ENCODE assay signal across 8 mouse cellular contexts in genomic region chr9:44502006-44502405, GRCm38 (mm10). TPM values are rescaled to one million over a fixed set of nuclear protein-coding genes. Genes with fewer than 3 reads are reported as not detected.
A peak's percentile ranks its signal among the peaks of the same experiment; 100 is the strongest.
DNase-seq lines count a peak whose midpoint lies in the region; ATAC-seq and TF ChIP-seq lines count a peak whose summit lies in the region.

No protein-coding gene starts in this region.

- no peak overlapping the region for H3K9ac ChIP-seq in embryonic facial prominence, embryonic 11.5 days (replicated peaks; ENCODE audit: low read length)
- H3K9ac ChIP-seq in heart, embryonic 15.5 days: no peak overlapping the region
- H3K9ac ChIP-seq in midbrain, embryonic 13.5 days (replicated peaks): peak overlapping the region; percentile 23; the same call in 1 of the 2 replicates

- TF ChIP-seq POLR2A in spleen, adult 2 months (IDR thresholded peaks at IDR 0.05; ENCODE audit: low read depth, low read length): no peak

- H3K9me3 ChIP-seq in embryonic facial prominence, embryonic 11.5 days (replicated peaks; ENCODE audit: control insufficient read depth, low read length): no peaks in the 10 kb centered on the region
- no peaks in the 10 kb centered on the region for H3K9me3 ChIP-seq in heart, embryonic 15.5 days (replicated peaks)
- no peaks in the 10 kb centered on the region for H3K9me3 ChIP-seq in midbrain, embryonic 13.5 days

- H3K4me1 ChIP-seq in embryonic facial prominence, embryonic 11.5 days (ENCODE audit: control insufficient read depth, insufficient read depth, low read length): peaks cover 19% of the 10 kb centered on the region
- peaks cover 69% of the 10 kb centered on the region for H3K4me1 ChIP-seq in heart, embryonic 15.5 days (replicated peaks)
- H3K4me1 ChIP-seq in midbrain, embryonic 13.5 days (replicated peaks): peaks cover 60% of the 10 kb centered on the region
- peaks cover 12% of the 10 kb centered on the region for H3K4me1 ChIP-seq in spleen, adult 2 months (ENCODE audit: control insufficient read depth, insufficient read depth, insufficient read length)

- peak overlapping the region; percentile 34; the same call in 1 of the 2 replicates for H3K4me2 ChIP-seq in embryonic facial prominence, embryonic 11.5 days (ENCODE audit: low read depth, low read length)
- peak overlapping the region; percentile 89; the same call in 1 of the 2 replicates for H3K4me2 ChIP-seq in heart, embryonic 15.5 days
- H3K4me2 ChIP-seq in midbrain, embryonic 13.5 days (replicated peaks): no peak overlapping the region; the same call in 1 of the 2 replicates

- WGBS in embryonic facial prominence, embryonic 11.5 days: 0% methylated on average over 4 of the region's 4 CpGs
- 0% methylated on average over 4 of the region's 4 CpGs for whole genome bisulfite sequencing in heart, embryonic 15.5 days
- WGBS in midbrain, embryonic 13.5 days: 2% methylated on average over 4 of the region's 4 CpGs
- WGBS in spleen, adult 2 months: 7% methylated on average over 4 of the region's 4 CpGs

- no peak for ATAC-seq in embryonic facial prominence, embryonic 11.5 days (replicated peaks; ENCODE audit: insufficient number of reproducible peaks, low FRiP score, low TSS enrichment, low read depth)
- no peak for ATAC-seq in heart, embryonic 15.5 days (replicated peaks; ENCODE audit: insufficient number of reproducible peaks, insufficient read depth, low FRiP score, low read depth)
- no peak for ATAC-seq in midbrain, embryonic 13.5 days

- H3K36me3 ChIP-seq in embryonic facial prominence, embryonic 11.5 days (replicated peaks; ENCODE audit: control insufficient read depth, insufficient read depth, low read depth, low read length): peaks cover 10% of the 10 kb centered on the region
- peaks cover 55% of the 10 kb centered on the region for H3K36me3 ChIP-seq in heart, embryonic 15.5 days
- H3K36me3 ChIP-seq in midbrain, embryonic 13.5 days: peaks cover 35% of the 10 kb centered on the region
- peaks cover 23% of the 10 kb centered on the region for H3K36me3 ChIP-seq in spleen, adult 2 months (ENCODE audit: control insufficient read depth, insufficient read depth, low read length)

- peak overlapping the region; percentile 31; the same call in 1 of the 2 replicates for H3K27ac ChIP-seq in embryonic facial prominence, embryonic 11.5 days (replicated peaks; ENCODE audit: low read depth, low read length)
- H3K27ac ChIP-seq in heart, embryonic 15.5 days: peak overlapping the region; percentile 99; the same call in 1 of the 2 replicates
- H3K27ac ChIP-seq in midbrain, embryonic 13.5 days: no peak overlapping the region
- no peak overlapping the region for H3K27ac ChIP-seq in spleen, adult 2 months (ENCODE audit: insufficient read depth, low read length)

- H3K4me3 ChIP-seq in embryonic facial prominence, embryonic 11.5 days (ENCODE audit: low read depth, low read length): peak overlapping the region; percentile 23
- H3K4me3 ChIP-seq in heart, embryonic 15.5 days: peak overlapping the region; percentile 12; the same call in 1 of the 2 replicates
- H3K4me3 ChIP-seq in midbrain, embryonic 13.5 days (replicated peaks): no peak overlapping the region
- H3K4me3 ChIP-seq in spleen, adult 2 months (ENCODE audit: extremely low read depth, insufficient read depth, insufficient read length): no peak overlapping the region

- TF ChIP-seq CTCF in spleen, adult 2 months (IDR thresholded peaks at IDR 0.05; ENCODE audit: extremely low read depth, insufficient read depth, insufficient read length, insufficient replicate concordance): peak; percentile 93; the same call in 1 of the 2 replicates

- no peaks in the 10 kb centered on the region for H3K27me3 ChIP-seq in embryonic facial prominence, embryonic 11.5 days (ENCODE audit: control insufficient read depth, insufficient read depth, low read length)
- no peaks in the 10 kb centered on the region for H3K27me3 ChIP-seq in heart, embryonic 15.5 days
- H3K27me3 ChIP-seq in midbrain, embryonic 13.5 days: 0 out of 2 replicates have a peak, but pooled peaks cover 3% of the 10 kb centered on the region
- no peaks in the 10 kb centered on the region for H3K27me3 ChIP-seq in spleen, adult 2 months (ENCODE audit: control insufficient read depth, insufficient read depth, low read length)

- DNase-seq in adrenal gland, adult (ENCODE audit: inconsistent age in 2 of 2, low spot score in 1 of 2): peak; percentile 75 to 95
- no peak for DNase-seq in adrenal gland, postnatal 4 days (ENCODE audit: low spot score in 2 of 2)
- DNase-seq in adrenal gland, adult 2 months: peak; percentile 78
- peak; percentile 92 for DNase-seq in embryonic facial prominence, embryonic 11.5 days (ENCODE audit: low spot score)
- peak; percentile 30 to 74 for DNase-seq in layer of hippocampus, postnatal 36 days
- DNase-seq in spleen, adult 2 months (ENCODE audit: low read depth in 1 of 2, low spot score in 2 of 2): peak in 1 of 2 experiments; percentile 83

RNA-seq across cellular contexts. Expression of gene Bcl9l, which starts 19.4 kb away (rescaled TPM):
- total RNA-seq in adrenal gland, postnatal 4 days (2021): 10 to 100 TPM; 86.4 to 97.9 TPM
- total RNA-seq in adrenal gland, adult 2 months (2021): 10 to 100 TPM; 41.9 to 61.1 TPM
- polyA plus RNA-seq in adrenal gland, adult 2 months (2012; rRNA removed): 62.7 and 64.5 TPM in 2 replicates
- polyA plus RNA-seq in embryonic facial prominence, embryonic 11.5 days (2014; fragmentation: Nextera tagmentation; extraction: Ambion mirVana): 10.3 and 11.8 TPM in 2 replicates
- polyA plus RNA-seq in heart, embryonic 15.5 days (2015; fragmentation: Nextera tagmentation; extraction: Ambion mirVana): 9.1 and 12.6 TPM in 2 replicates
- total RNA-seq in layer of hippocampus, postnatal 36 days (2021): 10 to 100 TPM; 70.9 to 75.7 TPM
- 8.0 and 9.2 TPM in 2 replicates for polyA plus RNA-seq in midbrain, embryonic 13.5 days (2015; fragmentation: Nextera tagmentation; extraction: Ambion mirVana)
- polyA plus RNA-seq in spleen, adult 2 months (2012; rRNA removed): 42.2 and 50.3 TPM in 2 replicates

RNA-seq across cellular contexts. Expression of gene Upk2, which starts 47.2 kb away (rescaled TPM):
- not detected for total RNA-seq in adrenal gland, postnatal 4 days (2021)
- total RNA-seq in adrenal gland, adult 2 months (2021): not detected
- not detected in 2 replicates for polyA plus RNA-seq in adrenal gland, adult 2 months (2012; rRNA removed)
- 0.59 and 1.3 TPM in 2 replicates for polyA plus RNA-seq in embryonic facial prominence, embryonic 11.5 days (2014; fragmentation: Nextera tagmentation; extraction: Ambion mirVana)
- polyA plus RNA-seq in heart, embryonic 15.5 days (2015; fragmentation: Nextera tagmentation; extraction: Ambion mirVana): 0.63 TPM in 1 of 2 replicates, not detected in the other
- not detected for total RNA-seq in layer of hippocampus, postnatal 36 days (2021)
- not detected in 2 replicates for polyA plus RNA-seq in midbrain, embryonic 13.5 days (2015; fragmentation: Nextera tagmentation; extraction: Ambion mirVana)
- not detected in 2 replicates for polyA plus RNA-seq in spleen, adult 2 months (2012; rRNA removed)

RNA-seq across cellular contexts. Expression of gene Cxcr5, which starts 59.7 kb away (rescaled TPM):
- under 1 TPM in 1 of 2 experiments, not detected in 1; 0.23 TPM for total RNA-seq in adrenal gland, postnatal 4 days (2021)
- total RNA-seq in adrenal gland, adult 2 months (2021): under 1 TPM in 1 of 2 experiments, not detected in 1; 0.17 TPM
- 0.15 and 0.26 TPM in 2 replicates for polyA plus RNA-seq in adrenal gland, adult 2 months (2012; rRNA removed)
- polyA plus RNA-seq in embryonic facial prominence, embryonic 11.5 days (2014; fragmentation: Nextera tagmentation; extraction: Ambion mirVana): 0.13 and 0.31 TPM in 2 replicates
- polyA plus RNA-seq in heart, embryonic 15.5 days (2015; fragmentation: Nextera tagmentation; extraction: Ambion mirVana): 0.05 and 0.23 TPM in 2 replicates
- not detected for total RNA-seq in layer of hippocampus, postnatal 36 days (2021)
- not detected in 2 replicates for polyA plus RNA-seq in midbrain, embryonic 13.5 days (2015; fragmentation: Nextera tagmentation; extraction: Ambion mirVana)
- 133 and 154 TPM in 2 replicates for polyA plus RNA-seq in spleen, adult 2 months (2012; rRNA removed)

Comparison
In these comparisons a context has a peak if more than half of its experiments do, and no peak if none do; other contexts are left out.
1. DNase-seq: peak in adrenal gland, adult (2 of 2), adrenal gland, adult 2 months (single experiment), embryonic facial prominence, embryonic 11.5 days (single experiment) and layer of hippocampus, postnatal 36 days (2 of 2); none in adrenal gland, postnatal 4 days (0 of 2).
2. H3K27ac ChIP-seq: peak in embryonic facial prominence, embryonic 11.5 days (single experiment) and heart, embryonic 15.5 days (single experiment); none in midbrain, embryonic 13.5 days (single experiment) and spleen, adult 2 months (single experiment).
3. H3K4me3 ChIP-seq: peak in embryonic facial prominence, embryonic 11.5 days (single experiment) and heart, embryonic 15.5 days (single experiment); none in midbrain, embryonic 13.5 days (single experiment) and spleen, adult 2 months (single experiment).
4. RNA of gene Cxcr5, which starts 59.7 kb away (polyA plus RNA-seq): 133 to 154 TPM in spleen, adult 2 months; 0.15 to 0.26 TPM in adrenal gland, adult 2 months, 0.13 to 0.31 TPM in embryonic facial prominence, embryonic 11.5 days, 0.05 to 0.23 TPM in heart, embryonic 15.5 days and not detected in midbrain, embryonic 13.5 days; every median in the first group is over 100 times any median in the second.